Mouse (Mus musculus): ENCODE measurements around the gene Lekr1. TPM values are rescaled to one million over a fixed set of nuclear protein-coding genes. Genes with fewer than 3 reads are reported as not detected.
"Not testable (repeated sequence)": the region's sequence is repeated elsewhere in the genome, so short reads cannot be mapped to it uniquely, and the experiment has no call there.

Lekr1 gene
- polyA plus RNA-seq, 1 experiment from 2014 or later = 4.0 TPM

DNA sequence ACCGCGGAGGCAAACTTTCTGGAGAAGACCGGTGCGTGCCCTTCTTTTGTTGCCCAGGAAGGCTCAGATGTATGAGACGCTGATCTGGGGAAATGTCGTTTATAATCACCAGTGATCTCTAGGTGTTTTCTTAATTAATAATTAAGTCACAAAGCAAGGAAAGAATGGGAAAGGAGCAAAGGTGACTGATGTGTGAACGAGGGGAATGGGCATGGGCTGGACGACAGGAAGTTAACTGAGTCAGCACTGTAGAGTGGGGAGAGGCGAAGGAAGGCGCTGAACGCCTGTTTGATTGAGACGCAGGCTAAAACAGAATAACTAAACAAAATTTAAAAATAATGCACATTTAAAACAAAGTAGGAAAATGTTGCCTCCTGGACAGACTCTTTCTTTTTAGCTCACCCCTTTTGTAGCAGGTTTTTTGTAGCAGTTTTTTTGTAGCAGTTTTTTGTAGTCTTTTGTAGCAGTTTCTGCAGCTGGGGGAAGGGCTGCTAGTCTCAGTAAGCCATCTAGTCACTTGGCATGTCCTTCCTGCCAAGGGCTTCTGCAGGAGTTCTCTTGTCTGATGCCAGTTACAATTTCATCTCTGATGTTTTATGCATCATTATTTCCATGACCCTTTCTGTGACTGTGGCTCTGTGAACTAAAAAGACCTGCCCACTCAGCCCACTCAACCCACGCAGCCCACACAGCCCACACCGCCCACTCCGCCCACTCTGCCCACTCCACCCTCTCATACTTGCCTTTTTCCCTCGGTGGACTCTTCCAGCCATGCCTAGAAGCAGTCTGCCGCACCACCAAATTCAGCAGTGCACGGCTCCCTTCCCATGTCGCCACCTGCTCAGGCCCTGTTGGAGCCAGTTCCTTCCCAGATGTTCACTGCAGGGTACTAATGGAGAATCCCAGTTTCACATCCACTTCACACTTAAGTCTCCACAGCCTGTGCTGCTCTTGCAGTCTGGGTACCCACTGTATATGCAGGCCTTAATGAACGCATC is 98.8 kb downstream of the Lekr1 start:
- no peak for TF ChIP-seq EP300 (optimal IDR thresholded peaks at IDR 0.05)
- TF ChIP-seq CTCF (IDR thresholded peaks at IDR 0.05; ENCODE audit: low read depth) = no peak
- no peak for ATAC-seq (ENCODE audit: low FRiP score, low TSS enrichment)
- Histone ChIP-seq H3K4me1 (replicated peaks; ENCODE audit: control insufficient read depth, insufficient read depth) (no peaks in the 10 kb centered on the region), H3K4me2 (replicated peaks; ENCODE audit: low read depth) (no peak overlapping the region), H3K9ac (ENCODE audit: low read length) (no peak overlapping the region), H3K27me3 (ENCODE audit: control insufficient read depth, insufficient read depth, low read length) (no peaks in the 10 kb centered on the region), H3K36me3 (ENCODE audit: control insufficient read depth, insufficient read depth, low read length) (no peaks in the 10 kb centered on the region), H3K9me3 (ENCODE audit: control insufficient read depth, low read length) (no peaks in the 10 kb centered on the region), H3K27ac (replicated peaks) (no peak overlapping the region), H3K4me3 (ENCODE audit: low read depth, low read length) (no peak overlapping the region)
- 73% methylated on average over 20 of the region's 20 CpGs for WGBS
- no peak for DNase-seq (ENCODE audit: low spot score)

- no peak overlapping the region for H3K9ac ChIP-seq (ENCODE audit: low read length)
- ATAC-seq (ENCODE audit: low FRiP score, low TSS enrichment) (no peak), DNase-seq (ENCODE audit: low spot score) (no peak)
- no peak overlapping the region for H3K27ac ChIP-seq (replicated peaks)
- H3K9me3 ChIP-seq (ENCODE audit: control insufficient read depth, low read length) = no peaks in the 10 kb centered on the region
- no peaks in the 10 kb centered on the region for H3K4me1 ChIP-seq (replicated peaks; ENCODE audit: control insufficient read depth, insufficient read depth)
- TF ChIP-seq EP300 (optimal IDR thresholded peaks at IDR 0.05) (no peak), CTCF (IDR thresholded peaks at IDR 0.05; ENCODE audit: low read depth) (no peak)
- no peak overlapping the region for H3K4me3 ChIP-seq (ENCODE audit: low read depth, low read length)
- no peak overlapping the region for H3K4me2 ChIP-seq (replicated peaks; ENCODE audit: low read depth)
- no peaks in the 10 kb centered on the region for H3K27me3 ChIP-seq (ENCODE audit: control insufficient read depth, insufficient read depth, low read length)
- no peaks in the 10 kb centered on the region for H3K36me3 ChIP-seq (ENCODE audit: control insufficient read depth, insufficient read depth, low read length)
Measured at GRCm38 (mm10) chr3:65766387-65766786, 100.4 kb downstream of the Lekr1 start.

GRCm38 (mm10) chr3:65767202-65767862 is 101.3 kb downstream of the Lekr1 start:
- no peak overlapping the region for H3K4me3 ChIP-seq (ENCODE audit: low read depth, low read length)
- no peaks in the 10 kb centered on the region for H3K36me3 ChIP-seq (ENCODE audit: control insufficient read depth, insufficient read depth, low read length)
- DNase-seq (ENCODE audit: low spot score) = no peak
- no peak overlapping the region for H3K4me2 ChIP-seq (replicated peaks; ENCODE audit: low read depth)
- H3K9ac ChIP-seq (ENCODE audit: low read length) = no peak overlapping the region
- WGBS = 71% methylated on average over 6 of the region's 6 CpGs
- no peaks in the 10 kb centered on the region for H3K9me3 ChIP-seq (ENCODE audit: control insufficient read depth, low read length)
- ATAC-seq (ENCODE audit: low FRiP score, low TSS enrichment) = no peak
- no peak overlapping the region for H3K27ac ChIP-seq (replicated peaks)
- H3K4me1 ChIP-seq (replicated peaks; ENCODE audit: control insufficient read depth, insufficient read depth) = no peaks in the 10 kb centered on the region
- TF ChIP-seq CTCF (IDR thresholded peaks at IDR 0.05; ENCODE audit: low read depth) (no peak), EP300 (optimal IDR thresholded peaks at IDR 0.05) (no peak)
- H3K27me3 ChIP-seq (ENCODE audit: control insufficient read depth, insufficient read depth, low read length) = no peaks in the 10 kb centered on the region

DNA sequence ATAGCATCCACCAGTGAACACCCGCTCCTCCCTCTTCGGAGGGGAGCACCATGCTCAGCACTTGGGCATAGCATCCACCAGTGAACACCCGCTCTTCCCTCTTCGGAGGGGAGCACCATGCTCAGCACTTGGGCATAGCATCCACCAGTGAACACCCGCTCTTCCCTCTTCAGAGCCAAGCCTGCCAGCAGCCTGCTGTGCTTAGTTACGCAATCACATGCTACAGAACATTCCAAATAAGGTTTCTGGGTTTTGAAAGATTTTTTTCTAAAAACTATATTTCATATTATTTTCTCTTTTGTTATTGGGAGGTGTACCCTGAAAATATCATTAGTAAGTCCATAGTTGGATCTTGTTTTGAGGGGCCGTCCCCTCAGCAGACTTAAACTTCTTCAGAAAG is 103.6 kb downstream of the Lekr1 start:
- not testable (repeated sequence) for DNase-seq (ENCODE audit: low spot score); H3K27me3 ChIP-seq (ENCODE audit: control insufficient read depth, insufficient read depth, low read length); H3K4me1 ChIP-seq (replicated peaks; ENCODE audit: control insufficient read depth, insufficient read depth); H3K4me3 ChIP-seq (ENCODE audit: low read depth, low read length); H3K9me3 ChIP-seq (ENCODE audit: control insufficient read depth, low read length); H3K4me2 ChIP-seq (replicated peaks; ENCODE audit: low read depth); ATAC-seq (ENCODE audit: low FRiP score, low TSS enrichment); H3K36me3 ChIP-seq (ENCODE audit: control insufficient read depth, insufficient read depth, low read length); H3K27ac ChIP-seq (replicated peaks); H3K9ac ChIP-seq (ENCODE audit: low read length)
- 91% methylated on average over 5 of the region's 7 CpGs for WGBS

DNA sequence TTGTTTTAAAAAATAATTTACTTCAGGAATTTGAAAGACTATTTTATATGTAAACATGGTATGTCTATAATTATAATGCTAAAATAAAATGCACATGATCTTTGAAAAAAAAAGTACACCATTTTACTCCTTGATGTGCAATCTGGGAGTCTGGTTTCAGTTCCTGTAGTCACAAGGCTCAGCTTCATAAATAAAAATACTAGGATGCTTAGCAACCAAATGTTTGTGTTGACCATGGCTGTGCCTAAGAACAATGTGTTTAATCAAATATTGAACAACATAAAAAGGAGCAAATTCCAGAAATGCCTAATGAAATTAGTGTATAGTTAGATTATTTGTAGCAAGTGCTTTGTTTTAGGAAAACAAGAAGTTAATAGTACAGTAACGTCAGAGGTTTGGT is 107.9 kb downstream of the Lekr1 start:
- no peak for TF ChIP-seq EP300 (optimal IDR thresholded peaks at IDR 0.05)
- TF ChIP-seq CTCF (IDR thresholded peaks at IDR 0.05; ENCODE audit: low read depth) = no peak
- Histone ChIP-seq H3K4me3 (ENCODE audit: low read depth, low read length) (no peak overlapping the region), H3K9me3 (ENCODE audit: control insufficient read depth, low read length) (no peaks in the 10 kb centered on the region), H3K4me2 (replicated peaks; ENCODE audit: low read depth) (no peak overlapping the region), H3K9ac (ENCODE audit: low read length) (no peak overlapping the region), H3K36me3 (ENCODE audit: control insufficient read depth, insufficient read depth, low read length) (no peaks in the 10 kb centered on the region), H3K27ac (replicated peaks) (no peak overlapping the region), H3K4me1 (replicated peaks; ENCODE audit: control insufficient read depth, insufficient read depth) (no peaks in the 10 kb centered on the region), H3K27me3 (ENCODE audit: control insufficient read depth, insufficient read depth, low read length) (no peaks in the 10 kb centered on the region)
- DNase-seq (ENCODE audit: low spot score) (no peak), ATAC-seq (ENCODE audit: low FRiP score, low TSS enrichment) (no peak)
- 76% methylated on average over 1 of the region's 1 CpGs for WGBS

DNA sequence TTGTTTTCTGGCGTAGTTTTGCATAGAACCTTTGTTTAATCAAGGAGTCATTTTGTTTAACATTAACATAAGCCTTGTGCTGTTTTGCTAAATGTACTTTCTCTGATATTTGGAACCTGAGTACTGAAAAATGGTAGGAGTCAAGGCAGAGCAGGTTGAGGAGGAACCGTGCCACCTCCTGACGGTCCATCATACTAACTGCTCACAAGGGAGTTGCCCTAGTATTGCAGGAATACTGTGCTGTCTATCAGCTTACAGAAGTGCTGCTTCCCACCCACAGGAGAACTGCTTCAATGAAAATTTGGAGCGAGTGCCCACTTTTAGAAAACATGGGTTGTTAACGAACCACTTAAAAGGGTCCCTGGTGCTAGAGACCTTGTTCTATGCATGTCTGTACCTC is 109.1 kb downstream of the Lekr1 start:
- 78% methylated on average over 5 of the region's 5 CpGs for WGBS
- Histone ChIP-seq H3K9ac (ENCODE audit: low read length) (no peak overlapping the region), H3K27me3 (ENCODE audit: control insufficient read depth, insufficient read depth, low read length) (no peaks in the 10 kb centered on the region), H3K4me1 (replicated peaks; ENCODE audit: control insufficient read depth, insufficient read depth) (no peaks in the 10 kb centered on the region), H3K27ac (replicated peaks) (no peak overlapping the region), H3K36me3 (ENCODE audit: control insufficient read depth, insufficient read depth, low read length) (no peaks in the 10 kb centered on the region), H3K9me3 (ENCODE audit: control insufficient read depth, low read length) (no peaks in the 10 kb centered on the region), H3K4me2 (replicated peaks; ENCODE audit: low read depth) (no peak overlapping the region), H3K4me3 (ENCODE audit: low read depth, low read length) (no peak overlapping the region)
- ATAC-seq (ENCODE audit: low FRiP score, low TSS enrichment) (no peak), DNase-seq (ENCODE audit: low spot score) (no peak)
- no peak for TF ChIP-seq CTCF (IDR thresholded peaks at IDR 0.05; ENCODE audit: low read depth)
- TF ChIP-seq EP300 (optimal IDR thresholded peaks at IDR 0.05) = no peak
